Mouse (Mus musculus) lung, postnatal 0 days (tissue): ENCODE measurements around the gene Zap70. TPM values are rescaled to one million over a fixed set of nuclear protein-coding genes. Genes with fewer than 3 reads are reported as not detected.

ENCODE experiments used
- ATAC-seq: fragments of 200-750 bp; cut with Nextera tagmentation; 2 replicates; pipeline ENCODE4 v1.8.0; 2017; ENCODE audit warnings: moderate library complexity
- DNase-seq: peaks from one replicate; pipeline ENCODE4 v3.0.0-alpha.2; 2016; ENCODE audit warnings: low spot score
- H3K27ac ChIP-seq: fragments of 300-500 bp; sonication (generic); 2 replicates; pipeline ENCODE4 v1.5.1; 2014; ENCODE audit warnings: antibody characterized with exemption, mild to moderate bottlenecking, low read length, mixed read lengths
- H3K27me3 ChIP-seq: fragments of 300-500 bp; sonication (generic); replicated peaks from 2 replicates; pipeline ENCODE4 v1.6.1; 2014; ENCODE audit warnings: low read length, mixed read lengths; ENCODE audit not compliant: insufficient read depth
- H3K36me3 ChIP-seq: fragments of 300-500 bp; sonication (generic); 2 replicates; pipeline ENCODE4 v1.6.1; 2014; ENCODE audit warnings: low read length, mixed read lengths; ENCODE audit not compliant: insufficient read depth
- H3K4me1 ChIP-seq: fragments of 300-500 bp; sonication (generic); 2 replicates; pipeline ENCODE4 v1.6.1; 2014; ENCODE audit warnings: antibody characterized with exemption, low read depth, low read length, mixed read lengths; ENCODE audit not compliant: insufficient read depth
- H3K4me2 ChIP-seq: fragments of 300-500 bp; sonication (generic); replicated peaks from 2 replicates; pipeline ENCODE4 v1.6.1; 2014; ENCODE audit warnings: low read depth, mild to moderate bottlenecking, low read length, moderate library complexity, mixed read lengths
- H3K4me3 ChIP-seq: fragments of 300-500 bp; sonication (generic); 2 replicates; pipeline ENCODE4 v1.5.1; 2014; ENCODE audit warnings: low read depth, low read length
- H3K9ac ChIP-seq: fragments of 300-500 bp; sonication (generic); replicated peaks from 2 replicates; pipeline ENCODE4 v1.6.1; 2014; ENCODE audit warnings: low read depth, mild to moderate bottlenecking
- H3K9me3 ChIP-seq: fragments of 300-500 bp; sonication (generic); 2 replicates; pipeline ENCODE4 v1.6.1; 2016; ENCODE audit warnings: low read length, mixed read lengths
- CTCF ChIP-seq: IDR thresholded peaks from 2 replicates; pipeline ENCODE4 v1.5.1; 2016; ENCODE audit warnings: antibody characterized with exemption, mild to moderate bottlenecking
- EP300 ChIP-seq: IDR thresholded peaks from 2 replicates; pipeline ENCODE4 v1.6.1; 2016; ENCODE audit warnings: antibody characterized with exemption, mild to moderate bottlenecking, control low read depth
- WGBS: fragments of 180-500 bp; shearing (Covaris S2); extraction: QIAGEN DNeasy Blood & Tissue Kit; methylation state at CpG from one replicate; pipeline ENCODE4 v1.1.7; 2014; 5-methylcytosine and 5-hydroxymethylcytosine counted together
- polyA plus RNA-seq: library from polyadenylated mRNA; unstranded; fragments of >200 nt; fragmentation: Nextera tagmentation; extraction: Ambion mirVana; gene quantifications from 2 replicates; pipeline ENCODE4 v1.2.1, GENCODE M21; 2015

Gene Zap70
- 4.3 and 5.2 TPM in 2 replicates for polyA plus RNA-seq

DNA sequence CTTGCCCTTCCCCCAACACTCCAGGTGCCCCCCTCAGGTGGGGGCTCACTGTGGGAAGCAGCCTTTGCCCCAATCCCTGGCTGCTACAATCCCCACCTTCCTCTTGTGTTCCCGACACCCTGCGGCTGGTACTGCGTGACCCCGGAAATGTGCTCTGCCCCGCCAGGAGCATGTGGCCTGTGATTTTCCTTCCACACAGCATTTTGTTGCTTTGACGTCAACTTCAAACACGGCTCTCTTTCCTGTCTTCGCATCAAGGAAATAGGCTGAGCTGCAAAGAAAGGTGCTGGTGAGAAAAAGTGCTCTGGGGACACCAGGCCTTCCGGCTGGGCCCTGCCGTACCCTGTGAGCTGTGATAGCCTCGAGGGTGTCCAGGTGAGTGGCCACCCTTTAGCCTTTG, at the start of gene Zap70:
Gene Zap70 (plus strand): TSS at position 231 of the 400 bp plus-strand sequence.
- ATAC-seq (no peak), DNase-seq (no peak)
- Histone ChIP-seq H3K27me3 (no peaks in the 10 kb centered on the region), H3K9me3 (no peaks in the 10 kb centered on the region), H3K27ac (no peak within 1 kb of the TSS), H3K9ac (no peak within 1 kb of the TSS), H3K4me3 (no peak within 1 kb of the TSS), H3K4me1 (no peaks in the 10 kb centered on the region), H3K36me3 (no peaks in the 10 kb centered on the region), H3K4me2 (no peak within 1 kb of the TSS)
- WGBS, result 71% methylated on average over 11 of the region's 11 CpGs
- TF ChIP-seq EP300, result no peak
- TF ChIP-seq CTCF, result no peak

DNA sequence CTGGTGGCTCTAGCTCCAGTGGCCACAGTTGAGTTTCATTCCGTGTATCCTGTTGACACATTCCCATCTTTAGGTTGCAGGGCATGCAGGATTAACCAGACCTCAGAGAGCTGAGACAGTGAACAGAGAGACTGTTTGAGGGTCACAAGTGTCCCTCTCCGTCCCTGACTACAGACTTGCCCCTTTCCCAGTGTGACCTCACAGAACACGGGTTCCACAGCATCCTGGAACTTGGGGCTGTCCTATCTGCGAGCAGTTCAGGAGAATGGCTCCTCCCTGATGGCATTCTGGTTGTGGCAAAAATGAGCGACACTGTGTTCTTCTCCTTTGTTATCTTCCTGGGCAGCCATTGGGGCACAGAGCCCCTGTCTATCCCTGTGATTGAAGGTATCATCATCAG, 47.3 kb upstream of the Zap70 start, which contains the start of gene Actr1b:
Gene Actr1b (minus strand): TSS at position 112 of the 400 bp plus-strand sequence.
- TF ChIP-seq CTCF, result no peak
- H3K9ac ChIP-seq, result no peak within 1 kb of the TSS
- H3K4me1 ChIP-seq, result no peaks in the 10 kb centered on the region
- H3K4me2 ChIP-seq, result no peak within 1 kb of the TSS
- H3K27me3 ChIP-seq, result no peaks in the 10 kb centered on the region
- 81% methylated on average over 5 of the region's 5 CpGs for WGBS
- DNase-seq (no peak), ATAC-seq (no peak)
- no peak within 1 kb of the TSS for H3K27ac ChIP-seq
- H3K9me3 ChIP-seq, result no peaks in the 10 kb centered on the region
- no peaks in the 10 kb centered on the region for H3K36me3 ChIP-seq
- no peak within 1 kb of the TSS for H3K4me3 ChIP-seq

DNA sequence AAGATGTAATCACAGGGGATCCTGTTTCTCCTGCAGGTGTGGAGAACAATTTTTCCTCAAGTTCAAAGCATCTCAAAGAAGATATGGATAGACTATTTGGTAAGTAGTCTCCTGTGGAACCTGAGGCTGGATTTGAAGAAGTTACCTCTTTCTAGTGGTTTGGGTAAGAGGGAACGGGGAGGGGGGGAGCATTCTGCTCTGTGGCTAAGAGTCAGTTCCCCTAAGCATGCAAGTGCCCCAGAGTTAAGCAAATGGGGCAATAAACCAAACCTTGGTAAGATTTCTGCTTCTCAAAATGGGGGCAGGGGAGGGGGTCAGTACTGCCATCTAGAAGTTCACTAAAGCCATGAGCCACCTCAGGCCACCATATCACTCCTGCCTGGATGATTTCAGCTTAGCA, 42.8 kb upstream of the Zap70 start:
- H3K36me3 ChIP-seq, result no peaks in the 10 kb centered on the region
- no peak overlapping the region for H3K27ac ChIP-seq
- H3K27me3 ChIP-seq, result no peaks in the 10 kb centered on the region
- H3K4me3 ChIP-seq, result no peak overlapping the region
- no peak for ATAC-seq
- no peak for DNase-seq
- TF ChIP-seq CTCF, result no peak
- no peak for TF ChIP-seq EP300
- WGBS, result 87% methylated on average over 1 of the region's 1 CpGs
- no peak overlapping the region for H3K9ac ChIP-seq
- H3K4me2 ChIP-seq, result no peak overlapping the region
- H3K9me3 ChIP-seq, result no peaks in the 10 kb centered on the region
- no peaks in the 10 kb centered on the region for H3K4me1 ChIP-seq

DNA sequence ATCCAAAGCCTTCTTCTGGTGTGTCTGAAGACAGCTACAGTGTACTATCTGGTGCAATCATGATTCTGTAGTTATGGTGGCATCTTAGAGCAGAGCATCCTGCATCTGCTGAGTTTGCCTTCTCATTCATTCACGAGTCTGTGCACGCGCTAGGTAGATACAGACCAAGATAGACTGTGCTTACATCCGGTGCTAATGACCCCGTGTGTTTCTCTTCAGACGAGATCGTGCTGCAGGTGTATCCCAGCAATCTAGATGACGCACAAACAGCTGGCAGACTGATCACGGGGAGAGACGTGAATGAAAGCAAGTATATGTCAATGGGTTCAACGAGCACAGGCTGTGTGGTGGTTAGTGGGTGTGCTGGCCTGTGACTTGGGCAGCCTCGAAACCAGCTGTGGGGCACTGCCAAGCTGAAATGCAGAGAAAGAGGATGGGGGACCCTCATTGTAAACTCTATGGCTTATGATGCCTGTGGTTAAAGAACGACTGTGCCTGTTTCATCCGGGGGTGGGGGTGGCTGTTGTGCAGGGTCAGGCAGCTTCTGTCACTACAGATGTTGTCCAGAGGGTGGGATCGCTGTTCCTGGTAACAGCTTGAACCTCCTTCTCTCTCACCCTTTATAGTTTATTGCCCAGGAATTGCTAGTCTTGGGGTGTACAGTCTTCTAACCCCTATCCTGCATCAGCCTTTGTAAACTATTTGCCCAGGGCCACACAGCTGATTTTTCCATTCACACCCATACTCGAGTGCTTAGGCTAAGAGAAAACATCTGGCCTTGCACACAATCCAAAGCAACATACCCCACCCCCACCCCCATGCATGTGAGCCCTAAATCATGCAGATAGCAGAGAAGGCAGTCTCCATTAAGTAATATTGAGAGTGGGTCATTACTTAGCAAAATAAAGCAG, 38.2 kb upstream of the Zap70 start:
- H3K27me3 ChIP-seq, result no peaks in the 10 kb centered on the region

DNA sequence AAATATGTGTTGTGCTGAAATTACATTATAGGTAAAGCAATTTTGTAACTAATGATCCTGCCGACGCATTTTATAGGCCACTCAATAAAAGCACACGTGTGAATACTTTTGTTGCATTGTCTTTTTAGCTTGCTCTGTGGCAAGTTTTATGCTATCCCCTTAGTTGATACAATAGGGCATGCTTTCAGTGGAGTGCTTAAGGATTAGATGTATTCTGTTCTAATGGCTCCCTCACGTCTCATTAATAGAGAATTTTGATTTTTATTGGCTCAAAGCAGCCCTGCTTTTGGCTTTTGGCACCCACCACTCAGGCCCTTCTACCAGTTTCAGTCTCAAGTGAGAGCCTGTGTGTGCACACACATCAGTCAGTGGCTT, 37.6 kb upstream of the Zap70 start:
- Histone ChIP-seq H3K9ac (no peak overlapping the region), H3K4me1 (no peaks in the 10 kb centered on the region), H3K9me3 (no peaks in the 10 kb centered on the region), H3K27me3 (no peaks in the 10 kb centered on the region), H3K27ac (no peak overlapping the region), H3K4me2 (no peak overlapping the region), H3K4me3 (no peak overlapping the region), H3K36me3 (no peaks in the 10 kb centered on the region)
- DNase-seq (no peak), ATAC-seq (no peak)
- WGBS, result 74% methylated on average over 4 of the region's 4 CpGs
- TF ChIP-seq EP300, result no peak
- no peak for TF ChIP-seq CTCF

More for the DNA sequence above, 38.2 kb upstream of the Zap70 start:
- Histone ChIP-seq H3K4me2 (no peak overlapping the region), H3K36me3 (no peaks in the 10 kb centered on the region), H3K27ac (no peak overlapping the region), H3K9me3 (no peaks in the 10 kb centered on the region), H3K4me3 (no peak overlapping the region), H3K4me1 (no peaks in the 10 kb centered on the region), H3K9ac (no peak overlapping the region)
- DNase-seq, result peak; percentile 21
- no peak for TF ChIP-seq EP300
- no peak for TF ChIP-seq CTCF
- 65% methylated on average over 16 of the region's 16 CpGs for WGBS
- ATAC-seq, result peak; percentile 41; the same call in 1 of the 2 replicates

DNA sequence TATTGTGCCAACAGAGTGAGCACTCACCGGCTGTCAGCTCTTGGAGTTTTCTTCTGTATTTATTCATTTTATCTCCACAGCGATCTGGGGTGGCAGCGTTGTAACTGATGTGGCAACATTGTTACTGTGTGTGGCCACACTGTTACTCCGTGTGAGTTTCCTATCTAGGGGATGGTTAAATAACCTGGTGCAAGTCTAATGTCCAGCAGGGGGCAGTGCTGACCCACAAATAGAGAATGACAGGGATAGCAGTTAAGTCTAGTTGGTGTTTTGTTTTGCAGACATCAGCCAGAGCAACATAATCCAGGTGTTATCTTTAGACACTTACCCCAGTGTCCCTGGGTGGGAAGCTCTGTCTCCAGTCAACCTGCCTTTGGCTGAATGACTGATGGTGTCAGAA, 24.3 kb upstream of the Zap70 start:
- Histone ChIP-seq H3K4me3 (no peak overlapping the region), H3K9ac (no peak overlapping the region), H3K36me3 (no peaks in the 10 kb centered on the region), H3K4me2 (no peak overlapping the region), H3K27me3 (no peaks in the 10 kb centered on the region), H3K4me1 (no peaks in the 10 kb centered on the region), H3K27ac (no peak overlapping the region), H3K9me3 (no peaks in the 10 kb centered on the region)
- TF ChIP-seq CTCF (peak; percentile 91), EP300 (no peak)
- ATAC-seq (peak; percentile 43; the same call in 1 of the 2 replicates), DNase-seq (peak; percentile 89)
- 7% methylated on average over 4 of the region's 4 CpGs for WGBS
